Mouse (Mus musculus) frontal cortex, postnatal 10 days (tissue): ENCODE measurements around the gene Hoxa13.

ENCODE experiments used
- DNase-seq, 2 experiments: peaks; one replicate each; pipeline ENCODE4 v3.0.0; 2022; ENCODE audit warnings: low spot score in 2 of 2, mixed read lengths in 1 of 2

The Hoxa13 gene

GRCm38 (mm10) chr6:52235866-52236265 is 24.8 kb downstream of the Hoxa13 start:
- no peak for DNase-seq

GRCm38 (mm10) chr6:52235267-52235666 is 25.4 kb downstream of the Hoxa13 start:
- no peak for DNase-seq

- no peak for DNase-seq
Measured at GRCm38 (mm10) chr6:52234428-52235140, 26.1 kb downstream of the Hoxa13 start.

GRCm38 (mm10) chr6:52233546-52234427 is 26.9 kb downstream of the Hoxa13 start:
- no peak for DNase-seq

DNA sequence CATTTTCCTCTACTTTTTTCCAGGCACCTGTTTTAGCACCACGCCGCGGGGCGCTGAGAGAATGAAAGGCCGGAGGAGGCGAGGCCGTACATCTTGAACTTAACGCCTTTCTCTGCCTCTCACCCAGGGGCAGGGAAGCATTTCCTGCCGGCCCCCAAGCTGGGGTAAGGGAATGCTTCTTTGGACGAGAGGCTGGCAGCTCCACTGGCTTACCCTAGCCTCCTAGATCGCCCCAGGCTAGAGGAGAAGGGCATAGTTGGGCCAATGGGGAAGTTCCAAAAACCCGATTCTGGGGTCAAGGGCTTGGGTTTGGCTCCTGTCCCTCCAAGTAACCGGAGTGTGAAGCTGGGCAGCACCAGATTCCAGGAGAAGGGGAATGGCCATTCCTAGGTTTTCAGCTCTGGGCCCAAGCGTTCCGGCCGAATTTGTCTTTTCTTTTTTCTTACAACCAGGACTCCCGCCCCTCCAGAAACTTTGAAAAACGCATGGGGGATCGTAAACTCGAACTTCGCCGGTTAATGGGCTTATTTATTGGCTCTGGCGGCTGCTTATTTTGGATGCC is 27.6 kb downstream of the Hoxa13 start:
- DNase-seq = no peak

- DNase-seq = no peak
Measured at GRCm38 (mm10) chr6:52232568-52232965, 28.1 kb downstream of the Hoxa13 start.

GRCm38 (mm10) chr6:52231885-52232567 is 28.7 kb downstream of the Hoxa13 start:
- DNase-seq = no peak

DNA sequence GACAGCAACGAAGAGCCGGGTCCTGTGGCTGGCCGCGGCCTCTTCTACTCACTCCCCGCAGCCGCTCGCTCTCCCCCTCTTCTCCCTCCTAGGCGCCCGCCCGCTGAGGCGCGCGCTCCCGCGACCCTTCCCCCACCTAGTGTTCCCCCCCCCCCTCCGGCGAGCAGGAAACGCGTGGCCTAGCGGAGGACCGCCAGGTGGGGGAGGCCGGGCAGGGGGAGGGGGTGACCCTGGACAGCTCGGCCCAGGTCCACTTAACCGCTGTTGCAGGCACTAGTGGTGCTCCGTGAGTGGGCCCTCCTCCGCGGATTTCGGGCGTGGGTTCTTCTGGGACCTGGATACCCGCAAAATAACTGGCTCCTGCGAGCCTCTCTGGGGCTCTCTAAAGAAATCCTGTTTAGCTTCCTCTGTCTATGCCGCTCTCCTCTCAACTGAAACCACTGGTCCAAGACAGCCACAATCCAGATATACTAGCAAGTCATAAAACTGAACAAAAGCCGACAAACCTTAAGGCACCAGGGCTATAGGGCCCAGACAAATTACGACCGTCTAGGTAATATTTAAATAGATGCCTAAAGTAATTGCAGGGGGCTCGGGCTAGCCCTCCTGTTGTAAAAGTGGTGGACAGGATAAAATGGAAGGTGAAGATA is 30.0 kb downstream of the Hoxa13 start, which contains the start of gene Hoxa9:
Gene Hoxa9, minus strand, starts transcription at position 574 of the 650 bp plus-strand sequence.
- no peak for DNase-seq

- DNase-seq = no peak
Measured at GRCm38 (mm10) chr6:52229558-52230416, 30.9 kb downstream of the Hoxa13 start.

DNA sequence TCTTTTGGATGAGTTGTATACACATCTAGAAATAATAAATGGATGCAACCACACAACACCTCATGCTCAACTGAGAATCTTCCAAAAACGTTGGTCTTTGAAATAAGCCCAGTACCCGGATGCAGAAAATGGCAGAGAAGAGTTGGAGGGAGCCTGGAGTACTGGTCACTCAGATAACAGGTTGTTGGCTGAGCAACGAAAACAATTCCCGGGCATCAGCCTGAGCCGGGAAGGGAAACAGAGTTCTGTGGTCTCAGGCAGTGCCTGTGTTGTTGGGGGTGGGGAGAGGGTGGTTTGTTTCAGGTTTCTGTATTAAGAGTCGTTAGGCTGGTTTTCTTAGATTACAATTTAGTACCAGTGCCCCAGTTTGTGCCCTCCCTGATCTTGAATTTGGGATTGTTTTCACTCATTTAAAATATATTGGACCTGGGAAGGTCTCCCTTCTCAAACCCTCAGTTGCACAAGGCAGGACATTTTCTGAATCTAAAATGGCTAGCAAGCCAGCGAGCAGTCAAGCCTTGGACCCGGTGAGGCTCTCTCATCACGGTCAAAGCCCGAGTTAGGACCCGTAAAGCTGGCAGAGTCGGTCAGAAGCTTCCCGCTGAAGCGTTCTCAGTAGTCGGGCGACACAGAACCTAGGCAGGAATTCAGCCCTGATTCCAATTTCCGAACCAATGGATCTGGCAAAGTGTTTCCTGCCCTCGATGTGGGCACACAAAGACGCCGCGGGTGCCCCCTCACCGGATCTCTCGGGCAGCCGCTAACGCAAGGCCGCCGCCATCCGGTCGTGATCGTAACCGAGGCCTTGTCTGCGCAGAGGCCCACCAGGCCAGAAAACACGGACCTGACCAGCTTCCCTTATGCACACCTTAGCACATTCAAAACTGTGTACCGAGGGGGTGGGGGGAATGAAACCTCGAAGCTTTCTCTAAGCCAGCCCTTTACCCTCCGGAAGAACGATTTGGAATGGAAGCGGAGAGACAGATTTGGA is 31.9 kb downstream of the Hoxa13 start:
- no peak for DNase-seq

- no peak for DNase-seq
Measured at GRCm38 (mm10) chr6:52227470-52228222, 33.0 kb downstream of the Hoxa13 start.

- no peak for DNase-seq
Measured at GRCm38 (mm10) chr6:52226569-52227257, 34.0 kb downstream of the Hoxa13 start.

GRCm38 (mm10) chr6:52225612-52226568 is 34.8 kb downstream of the Hoxa13 start:
- no peak for DNase-seq

GRCm38 (mm10) chr6:52224895-52225611 is 35.6 kb downstream of the Hoxa13 start:
- no peak for DNase-seq

DNA sequence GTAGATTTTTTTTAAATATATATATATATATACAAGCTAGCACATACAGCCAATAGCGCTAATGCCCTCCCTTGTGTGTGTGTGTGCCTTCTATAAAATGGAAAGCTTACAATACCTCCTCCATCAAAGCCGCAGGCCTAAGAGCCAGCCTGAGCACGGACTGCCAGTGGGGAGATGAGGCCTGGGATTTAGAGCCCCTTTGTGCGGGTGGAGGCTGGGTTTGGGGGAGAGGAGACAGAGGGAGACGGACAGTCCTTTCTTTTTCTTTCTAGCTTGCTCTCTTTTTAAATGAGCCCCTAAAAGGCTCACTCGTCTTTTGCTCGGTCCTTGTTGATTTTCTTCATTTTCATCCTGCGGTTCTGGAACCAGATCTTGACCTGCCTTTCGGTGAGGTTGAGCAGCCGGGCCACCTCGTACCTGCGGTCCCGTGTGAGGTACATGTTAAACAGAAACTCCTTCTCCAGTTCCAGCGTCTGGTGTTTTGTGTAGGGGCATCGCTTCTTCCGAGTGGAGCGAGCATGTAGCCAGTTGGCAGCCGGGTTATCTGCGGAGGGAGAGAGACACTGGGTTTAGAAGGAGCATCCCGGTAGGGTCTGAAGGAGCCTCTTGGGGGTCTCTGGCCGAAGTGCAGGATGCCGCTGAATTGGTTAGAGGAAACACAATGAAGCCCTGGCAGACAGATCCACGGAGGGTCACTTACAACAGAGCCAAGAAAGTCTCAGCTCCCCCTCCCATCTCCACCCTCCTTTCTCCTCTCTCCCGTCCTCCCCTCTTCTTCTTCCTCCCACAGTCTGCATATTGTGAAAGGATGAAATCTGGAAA is 36.5 kb downstream of the Hoxa13 start:
- no peak for DNase-seq
